Mouse (Mus musculus) heart, adult 2 months (tissue): Measurements from ENCODE around the gene Prkag3. TPM values are rescaled to one million over a fixed set of nuclear protein-coding genes. Genes with fewer than 3 reads are reported as not detected.

ENCODE experiments used
- DNase-seq, 2 experiments: peaks; one replicate each; pipeline ENCODE4 v3.0.0; 2021
- H3K27ac ChIP-seq: fragments of 200-600 bp; 2 replicates; pipeline ENCODE4 v1.8.1; 2022
- H3K27me3 ChIP-seq: fragments of 200-500 bp; 2 replicates; pipeline ENCODE4 v1.6.1; 2012; ENCODE audit warnings: mild to moderate bottlenecking, low read length, inconsistent platforms, mixed read lengths; ENCODE audit not compliant: control insufficient read depth, insufficient read depth
- H3K36me3 ChIP-seq: fragments of 200-500 bp; 2 replicates; pipeline ENCODE4 v1.6.1; 2012; ENCODE audit warnings: low read length, inconsistent platforms; ENCODE audit not compliant: control insufficient read depth, insufficient read depth
- H3K4me1 ChIP-seq: fragments of 200-500 bp; 2 replicates; pipeline ENCODE4 v1.6.1; 2011; ENCODE audit warnings: low read length; ENCODE audit not compliant: control insufficient read depth, insufficient read depth
- H3K4me3 ChIP-seq: fragments of 200-600 bp; 2 replicates; pipeline ENCODE4 v1.8.1; 2022
- H3K79me2 ChIP-seq: fragments of 200-500 bp; replicated peaks from 2 replicates; pipeline ENCODE4 v1.6.1; 2012; ENCODE audit warnings: mild to moderate bottlenecking, inconsistent platforms, low read length, moderate library complexity, mixed read lengths; ENCODE audit not compliant: control insufficient read depth, insufficient read depth
- H3K9ac ChIP-seq: fragments of 200-500 bp; 2 replicates; pipeline ENCODE4 v1.6.1; 2012; ENCODE audit warnings: low read depth, mild to moderate bottlenecking, control low read depth, inconsistent platforms, low read length, mixed read lengths
- CTCF ChIP-seq: fragments of 200-600 bp; IDR thresholded peaks from 2 replicates; pipeline ENCODE4 v1.8.1; 2022; ENCODE audit warnings: antibody characterized with exemption, mild to moderate bottlenecking, moderate library complexity
- EP300 ChIP-seq: fragments of 200-500 bp; IDR thresholded peaks from 2 replicates; pipeline ENCODE4 v1.6.1; 2011; ENCODE audit warnings: low read depth, low read length, control low read depth; ENCODE audit not compliant: insufficient read depth
- POLR2A ChIP-seq: fragments of 200-500 bp; IDR thresholded peaks from 2 replicates; pipeline ENCODE4 v1.6.1; 2011; ENCODE audit warnings: mild to moderate bottlenecking, low read depth, low read length, control low read depth; ENCODE audit not compliant: insufficient read depth
- WGBS: fragments of 180-500 bp; shearing (Covaris S2); methylation state at CpG from one replicate; pipeline ENCODE4 v1.1.7; 2018; 5-methylcytosine and 5-hydroxymethylcytosine counted together
- intact Hi-C: fragments of 180-260 bp; cut with DNase I; formaldehyde crosslinking; loops from one replicate; pipeline ENCODE4 v1.15.1; 2025
- polyA plus RNA-seq: library from polyadenylated mRNA; depleted of rRNA; stranded (reverse); fragments of >200 nt; gene quantifications from 2 replicates; pipeline ENCODE4 v1.2.3, GENCODE M21; 2012; rRNA removed
- total RNA-seq, 2 experiments: library from RNA; stranded (reverse); gene quantifications; 2 replicates each; pipeline ENCODE4 v1.2.3; 2021

Gene Prkag3
- total and polyA plus RNA-seq, 3 experiments: 1.1 to 2.1 (median 1.3) TPM

- DNase-seq: no peak
- no peaks in the 10 kb centered on the region for H3K27me3 ChIP-seq
- no peak overlapping the region for H3K4me3 ChIP-seq
- H3K36me3 ChIP-seq: peaks cover 12% of the 10 kb centered on the region
- H3K9ac ChIP-seq: no peak overlapping the region
- intact Hi-C loops: no loop called here
- H3K27ac ChIP-seq: no peak overlapping the region
- no peaks in the 10 kb centered on the region for H3K79me2 ChIP-seq
- TF ChIP-seq POLR2A (no peak), EP300 (no peak), CTCF (no peak)
- 84% methylated on average over 6 of the region's 6 CpGs for WGBS
- peaks cover 7% of the 10 kb centered on the region for H3K4me1 ChIP-seq
These were observed 51.6 kb downstream of the Prkag3 start for GRCm38 (mm10) chr1:74697416-74697815.

GRCm38 (mm10) chr1:74695836-74696235 lies 53.2 kb downstream of the Prkag3 start:
- 90% methylated on average over 4 of the region's 4 CpGs for WGBS
- Histone ChIP-seq H3K4me3 (no peak overlapping the region), H3K27ac (no peak overlapping the region), H3K79me2 (no peaks in the 10 kb centered on the region), H3K4me1 (peaks cover 7% of the 10 kb centered on the region), H3K36me3 (peaks cover 12% of the 10 kb centered on the region), H3K9ac (no peak overlapping the region), H3K27me3 (no peaks in the 10 kb centered on the region)
- no peak for DNase-seq
- intact Hi-C loops: no loop called here
- TF ChIP-seq POLR2A: no peak
- TF ChIP-seq EP300: no peak
- TF ChIP-seq CTCF: no peak

- Histone ChIP-seq H3K9ac (no peak overlapping the region), H3K79me2 (no peaks in the 10 kb centered on the region), H3K36me3 (peaks cover 5% of the 10 kb centered on the region), H3K27me3 (no peaks in the 10 kb centered on the region), H3K27ac (no peak overlapping the region), H3K4me1 (peaks cover 5% of the 10 kb centered on the region), H3K4me3 (no peak overlapping the region)
- intact Hi-C loops: no loop called here
- DNase-seq: no peak
- WGBS: 86% methylated on average over 8 of the region's 8 CpGs
- TF ChIP-seq EP300: no peak
- no peak for TF ChIP-seq CTCF
- TF ChIP-seq POLR2A: no peak
These were observed 55.0 kb downstream of the Prkag3 start for GRCm38 (mm10) chr1:74693891-74694583.

Other genes starting within 250 kb of the Prkag3 start
- 10 to 100 TPM; 11.8 to 12.6 TPM for gene Cnot9, start 243.2 kb downstream of the Prkag3 start, total RNA-seq
- gene Cnot9, start 243.2 kb downstream of the Prkag3 start, polyA plus RNA-seq: 10.0 and 18.3 TPM in 2 replicates
- gene Plcd4, start 206.3 kb downstream of the Prkag3 start, total RNA-seq: not detected
- 0.08 TPM in 1 of 2 replicates, not detected in the other for gene Plcd4, start 206.3 kb downstream of the Prkag3 start, polyA plus RNA-seq
- 1 to 10 TPM; 6.5 to 8.1 TPM for gene Usp37, start 204.9 kb downstream of the Prkag3 start, total RNA-seq
- 2.9 and 5.2 TPM in 2 replicates for gene Usp37, start 204.9 kb downstream of the Prkag3 start, polyA plus RNA-seq
- gene Zfp142, start 161.0 kb downstream of the Prkag3 start, total RNA-seq: 10 to 100 TPM in 1 of 2 experiments, 1 to 10 TPM in 1; 10.0 to 13.7 TPM
- 9.2 and 13.3 TPM in 2 replicates for gene Zfp142, start 161.0 kb downstream of the Prkag3 start, polyA plus RNA-seq
- 10 to 100 TPM; 28.4 to 30.9 TPM for gene Bcs1l, start 160.9 kb downstream of the Prkag3 start, total RNA-seq
- gene Bcs1l, start 160.9 kb downstream of the Prkag3 start, polyA plus RNA-seq: 44.4 and 59.6 TPM in 2 replicates
- 10 to 100 TPM; 15.9 to 20.5 TPM for gene Rnf25, start 147.8 kb downstream of the Prkag3 start, total RNA-seq
- gene Rnf25, start 147.8 kb downstream of the Prkag3 start, polyA plus RNA-seq: 33.0 and 50.6 TPM in 2 replicates
- gene Stk36, start 147.8 kb downstream of the Prkag3 start, total RNA-seq: under 1 TPM; 0.55 to 0.66 TPM
- 0.56 and 1.5 TPM in 2 replicates for gene Stk36, start 147.8 kb downstream of the Prkag3 start, polyA plus RNA-seq
- gene Ttll4, start 87.5 kb downstream of the Prkag3 start, total RNA-seq: 10 to 100 TPM in 1 of 2 experiments, 1 to 10 TPM in 1; 9.7 to 10.9 TPM
- 6.6 and 15.5 TPM in 2 replicates for gene Ttll4, start 87.5 kb downstream of the Prkag3 start, polyA plus RNA-seq
- gene Cyp27a1, start 35.6 kb downstream of the Prkag3 start, total RNA-seq: 10 to 100 TPM; 10.1 to 18.1 TPM
- 17.0 and 22.2 TPM in 2 replicates for gene Cyp27a1, start 35.6 kb downstream of the Prkag3 start, polyA plus RNA-seq
- under 1 TPM; 0.32 to 0.70 TPM for gene Wnt6, start 22.7 kb upstream of the Prkag3 start, total RNA-seq
- 0.38 and 0.39 TPM in 2 replicates for gene Wnt6, start 22.7 kb upstream of the Prkag3 start, polyA plus RNA-seq
- not detected for gene Wnt10a, start 42.3 kb upstream of the Prkag3 start, total RNA-seq
- not detected in 2 replicates for gene Wnt10a, start 42.3 kb upstream of the Prkag3 start, polyA plus RNA-seq
- gene Cdk5r2, start 105.7 kb upstream of the Prkag3 start, total RNA-seq: under 1 TPM in 1 of 2 experiments, not detected in 1; 0.07 TPM
- gene Cdk5r2, start 105.7 kb upstream of the Prkag3 start, polyA plus RNA-seq: 0.06 and 0.15 TPM in 2 replicates
- not detected for gene Fev, start 136.2 kb upstream of the Prkag3 start, total RNA-seq
- gene Fev, start 136.2 kb upstream of the Prkag3 start, polyA plus RNA-seq: 0.10 TPM in 1 of 2 replicates, not detected in the other
- gene Cryba2, start 143.9 kb upstream of the Prkag3 start, total RNA-seq: not detected
- 0.16 TPM in 1 of 2 replicates, not detected in the other for gene Cryba2, start 143.9 kb upstream of the Prkag3 start, polyA plus RNA-seq
- gene Cfap65, start 186.4 kb upstream of the Prkag3 start, total RNA-seq: not detected
- 0.03 and 2.3 TPM in 2 replicates for gene Cfap65, start 186.4 kb upstream of the Prkag3 start, polyA plus RNA-seq
- under 1 TPM; 0.14 to 0.16 TPM for gene Ihh, start 202.5 kb upstream of the Prkag3 start, total RNA-seq
- gene Ihh, start 202.5 kb upstream of the Prkag3 start, polyA plus RNA-seq: 0.04 and 0.23 TPM in 2 replicates